Mouse (Mus musculus) frontal cortex, adult 2 months (tissue): ENCODE results near the gene Vegfb. TPM values are rescaled to one million over a fixed set of nuclear protein-coding genes. Genes with fewer than 3 reads are reported as not detected.

Source experiments
- DNase-seq, 2 experiments: peaks; one replicate each; pipeline ENCODE4 v3.0.0; 2022; ENCODE audit warnings: low spot score in 1 of 2; ENCODE audit errors: extremely low spot score in 1 of 2
- polyA plus RNA-seq: library from polyadenylated mRNA; depleted of rRNA; stranded (reverse); fragments of >200 nt; gene quantifications from 2 replicates; pipeline ENCODE4 v1.2.3, GENCODE M21; 2012

Vegfb gene
- polyA plus RNA-seq, 1 experiment: 102 TPM

GRCm38 (mm10) chr19:6973581-6974190 lies 13.8 kb downstream of the Vegfb start:
- DNase-seq: no peak

GRCm38 (mm10) chr19:6972247-6972917 lies 15.1 kb downstream of the Vegfb start:
- DNase-seq: no peak

GRCm38 (mm10) chr19:6971644-6972043 lies 15.8 kb downstream of the Vegfb start:
- DNase-seq: no peak

- DNase-seq: no peak
Measured at GRCm38 (mm10) chr19:6970460-6971085, 16.9 kb downstream of the Vegfb start.

- DNase-seq: no peak
Measured at GRCm38 (mm10) chr19:6969665-6970381, 17.6 kb downstream of the Vegfb start.

GRCm38 (mm10) chr19:6969291-6969664 lies 18.2 kb downstream of the Vegfb start:
- DNase-seq: no peak

- DNase-seq: no peak
Measured at GRCm38 (mm10) chr19:6968491-6969271, 18.8 kb downstream of the Vegfb start.

GRCm38 (mm10) chr19:6956461-6956860 lies 31.0 kb downstream of the Vegfb start:
- no peak for DNase-seq

GRCm38 (mm10) chr19:6955424-6955823 lies 32.0 kb downstream of the Vegfb start:
- no peak for DNase-seq

GRCm38 (mm10) chr19:6954046-6954445 lies 33.4 kb downstream of the Vegfb start:
- DNase-seq: no peak

GRCm38 (mm10) chr19:6952712-6953037 lies 34.8 kb downstream of the Vegfb start:
- no peak for DNase-seq

- DNase-seq: peak in 1 of 2 experiments; percentile 70
Measured at GRCm38 (mm10) chr19:6951994-6952711, 35.3 kb downstream of the Vegfb start.

GRCm38 (mm10) chr19:6951381-6951968 lies 36.0 kb downstream of the Vegfb start:
- DNase-seq: peak; percentile 93 to 97

- DNase-seq: peak in 1 of 2 experiments; percentile 74
Measured at GRCm38 (mm10) chr19:6950613-6951153, 36.8 kb downstream of the Vegfb start.

GRCm38 (mm10) chr19:6949951-6950350 lies 37.5 kb downstream of the Vegfb start:
- DNase-seq: no peak

- no peak for DNase-seq
Measured at GRCm38 (mm10) chr19:6949532-6949931, 37.9 kb downstream of the Vegfb start.

- no peak for DNase-seq
Measured at GRCm38 (mm10) chr19:6948186-6948585, 39.3 kb downstream of the Vegfb start.

GRCm38 (mm10) chr19:6947742-6948141 lies 39.7 kb downstream of the Vegfb start:
- no peak for DNase-seq

- DNase-seq: no peak
Measured at GRCm38 (mm10) chr19:6943709-6944108, 43.7 kb downstream of the Vegfb start.
